Mouse (Mus musculus): Measurements from ENCODE around the gene Osbpl2. TPM values are rescaled to one million over a fixed set of nuclear protein-coding genes. Genes with fewer than 3 reads are reported as not detected.
"Not testable (repeated sequence)": the region's sequence is repeated elsewhere in the genome, so short reads cannot be mapped to it uniquely, and the experiment has no call there.

Osbpl2 gene
- total RNA-seq, 4 experiments from 2014 or later = 56.0 to 59.0 (median 58.3) TPM

DNA sequence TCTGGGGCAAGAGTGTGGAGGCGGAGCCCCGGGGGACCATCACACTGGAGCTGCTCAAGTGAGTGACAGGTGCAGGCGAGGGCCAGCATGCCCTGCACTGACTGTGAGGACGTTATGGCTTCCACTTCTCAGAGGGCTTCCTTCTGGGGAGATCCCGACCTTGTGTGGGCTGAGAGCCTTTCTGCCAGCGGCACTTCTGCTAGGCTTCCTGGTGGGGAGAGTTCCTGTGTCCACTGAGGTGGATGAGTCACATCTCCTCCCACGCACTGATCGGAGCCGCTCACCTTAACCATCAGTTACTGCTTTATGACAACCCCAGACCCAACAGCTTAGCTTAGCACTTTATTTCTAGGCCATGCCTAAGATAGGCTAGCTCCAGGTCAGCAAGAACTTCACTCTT is 29.4 kb downstream of the Osbpl2 start:
- DNase-seq (ENCODE audit: low spot score in 2 of 2) = no peak

GRCm38 (mm10) chr2:180154796-180155195 is 35.7 kb downstream of the Osbpl2 start:
- peak in 1 of 2 experiments; percentile 81 for DNase-seq (ENCODE audit: low spot score in 2 of 2)

GRCm38 (mm10) chr2:180158627-180159026 is 39.5 kb downstream of the Osbpl2 start:
- DNase-seq (ENCODE audit: low spot score in 2 of 2) = no peak

DNA sequence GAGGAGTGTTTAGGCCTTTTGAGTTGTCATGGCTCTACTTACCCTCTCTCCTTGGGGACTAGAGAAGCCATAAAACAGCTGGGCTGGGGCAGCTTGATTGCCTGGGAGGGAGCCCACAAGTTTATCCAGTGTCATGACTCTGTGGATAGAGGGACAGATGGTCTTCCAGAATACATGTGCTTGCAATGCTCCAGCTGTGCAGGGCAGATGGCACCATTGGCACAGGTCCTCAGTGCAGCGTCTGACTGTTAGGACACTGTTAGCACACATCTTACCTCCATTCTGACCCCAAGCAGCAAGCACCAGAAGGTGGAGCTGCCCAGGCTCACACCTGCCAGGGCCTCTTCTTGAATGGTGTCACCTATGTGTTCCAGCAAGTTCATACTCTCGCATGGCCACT is 46.7 kb downstream of the Osbpl2 start:
- no peak for DNase-seq (ENCODE audit: low spot score in 2 of 2)

- DNase-seq (ENCODE audit: low spot score in 2 of 2) = no peak
These were observed 47.8 kb downstream of the Osbpl2 start for GRCm38 (mm10) chr2:180166869-180167268.

- no peak for DNase-seq (ENCODE audit: low spot score in 2 of 2)
These were observed 51.2 kb downstream of the Osbpl2 start for GRCm38 (mm10) chr2:180170151-180170805.

GRCm38 (mm10) chr2:180170806-180171521 is 51.9 kb downstream of the Osbpl2 start, which contains the start of gene Adrm1:
Adrm1 (plus strand) TSS chr2:180171485.
- DNase-seq (ENCODE audit: low spot score in 2 of 2) = peak; percentile 97

GRCm38 (mm10) chr2:180171522-180172070 is 52.5 kb downstream of the Osbpl2 start:
- DNase-seq (ENCODE audit: low spot score in 2 of 2) = peak in 1 of 2 experiments; percentile 36

DNA sequence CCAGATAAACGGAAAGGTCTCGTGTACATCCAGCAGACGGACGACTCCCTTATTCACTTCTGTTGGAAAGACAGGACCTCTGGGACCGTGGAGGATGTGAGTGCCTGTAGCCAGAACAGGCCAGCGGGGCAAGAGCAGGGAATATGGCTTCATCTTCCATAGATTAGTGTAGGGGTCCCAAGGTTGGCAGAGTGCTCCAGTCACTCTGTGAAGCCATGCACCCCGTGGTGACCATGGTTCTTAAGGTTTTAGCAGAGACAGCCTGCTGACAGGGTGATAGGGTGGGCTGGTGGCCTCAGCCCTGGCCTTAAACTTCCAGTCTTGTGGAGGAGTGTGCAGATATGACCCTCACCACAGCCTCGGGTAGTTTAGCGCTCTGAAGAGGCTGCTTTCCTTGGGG is 53.0 kb downstream of the Osbpl2 start:
- DNase-seq (ENCODE audit: low spot score in 2 of 2) = no peak

DNA sequence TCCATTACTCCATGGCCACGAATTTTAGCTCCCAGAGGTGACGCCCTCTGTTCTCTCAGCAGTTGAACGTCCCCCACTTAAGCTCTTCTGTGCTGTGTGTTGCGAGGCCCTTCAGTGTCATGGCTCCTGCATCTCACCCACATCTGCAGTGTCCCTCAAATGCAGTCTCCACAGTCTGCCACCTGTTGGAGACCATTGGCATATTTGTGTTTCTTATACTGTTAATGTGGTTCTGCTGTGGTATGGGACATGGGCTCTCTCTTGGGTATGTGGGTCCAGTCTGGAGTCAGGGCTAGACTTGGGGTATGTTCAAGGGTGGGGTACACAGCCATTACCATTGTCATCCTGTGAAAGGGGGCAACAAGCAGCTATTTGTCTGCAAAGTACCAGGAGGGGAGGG is 54.1 kb downstream of the Osbpl2 start:
- no peak for DNase-seq (ENCODE audit: low spot score in 2 of 2)

DNA sequence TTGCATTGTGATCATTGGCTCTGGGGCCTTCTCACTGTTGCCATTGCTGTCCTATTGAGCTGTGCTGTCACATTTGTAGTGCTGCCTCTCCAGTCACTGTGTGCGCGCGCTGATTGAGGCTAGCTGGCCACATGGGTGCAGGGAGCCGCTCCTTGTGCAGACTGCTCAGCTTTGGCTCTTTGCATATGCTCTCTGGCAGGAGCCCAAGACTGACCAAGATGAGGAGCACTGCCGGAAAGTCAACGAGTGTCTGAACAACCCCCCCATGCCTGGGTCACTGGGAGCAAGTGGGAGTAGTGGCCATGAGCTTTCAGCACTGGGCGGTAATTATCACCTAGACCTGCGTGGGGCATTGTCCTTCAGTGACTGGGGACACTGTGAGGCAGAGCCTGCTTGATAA is 54.6 kb downstream of the Osbpl2 start:
- DNase-seq (ENCODE audit: low spot score in 2 of 2) = not testable (repeated sequence)

DNA sequence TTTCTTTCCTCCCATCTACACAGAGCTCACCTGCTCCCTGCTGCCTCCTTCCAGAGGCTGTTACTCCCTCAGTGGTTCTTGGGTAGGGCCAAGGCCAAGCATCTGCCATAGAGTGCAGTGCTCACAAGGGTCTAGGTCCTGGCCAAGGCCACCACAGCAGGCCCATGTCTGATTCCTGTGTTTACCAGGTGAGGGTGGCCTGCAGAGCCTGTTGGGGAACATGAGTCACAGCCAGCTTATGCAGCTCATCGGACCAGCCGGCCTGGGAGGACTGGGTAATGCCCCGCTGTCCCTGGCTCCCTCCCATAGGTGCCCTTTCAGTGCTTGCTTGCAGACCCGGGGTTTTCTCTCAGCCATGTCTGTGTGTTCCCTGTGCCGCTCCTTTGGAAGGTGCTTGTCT is 55.0 kb downstream of the Osbpl2 start:
- no peak for DNase-seq (ENCODE audit: low spot score in 2 of 2)

- DNase-seq (ENCODE audit: low spot score in 2 of 2) = no peak
These were observed 56.6 kb downstream of the Osbpl2 start for GRCm38 (mm10) chr2:180175725-180176124.

- no peak for DNase-seq (ENCODE audit: low spot score in 2 of 2)
These were observed 62.4 kb downstream of the Osbpl2 start for GRCm38 (mm10) chr2:180181542-180181941.

DNA sequence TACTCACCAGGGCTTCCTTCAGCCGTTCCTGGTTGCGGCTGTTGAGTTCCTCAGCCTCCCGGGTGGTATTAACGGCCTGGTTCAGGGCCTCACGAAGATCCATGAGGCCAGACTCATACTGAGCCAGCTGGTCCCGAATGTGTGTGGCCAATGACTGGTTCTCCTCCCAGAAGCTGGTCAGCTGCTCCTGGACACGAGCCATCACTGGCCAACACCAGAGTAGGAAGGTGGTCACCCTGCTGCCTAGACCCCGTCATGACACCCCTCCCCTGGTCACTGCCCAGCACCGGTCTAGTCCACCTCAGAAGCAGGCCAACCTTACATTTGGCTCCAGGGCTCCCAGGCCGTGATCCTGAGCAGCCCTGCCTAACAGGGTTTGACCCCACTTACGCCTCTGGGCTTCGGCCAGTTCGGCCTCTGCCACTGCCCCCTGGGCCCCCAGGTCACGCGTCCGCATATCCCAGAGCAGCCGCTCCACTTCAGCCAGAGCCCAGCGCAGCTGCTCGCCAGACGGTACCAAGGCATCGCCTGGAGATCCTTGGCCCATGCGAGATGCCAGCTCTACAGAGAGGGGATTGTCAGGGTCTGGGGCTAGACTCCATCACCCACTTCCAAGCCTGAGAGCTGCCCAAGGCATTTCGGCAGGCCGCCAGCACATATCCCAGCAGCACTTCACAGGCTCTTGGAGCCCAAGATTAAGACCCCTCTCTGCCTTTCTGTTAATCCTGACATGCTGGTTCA is 65.1 kb downstream of the Osbpl2 start:
- DNase-seq (ENCODE audit: low spot score in 2 of 2) = no peak

DNA sequence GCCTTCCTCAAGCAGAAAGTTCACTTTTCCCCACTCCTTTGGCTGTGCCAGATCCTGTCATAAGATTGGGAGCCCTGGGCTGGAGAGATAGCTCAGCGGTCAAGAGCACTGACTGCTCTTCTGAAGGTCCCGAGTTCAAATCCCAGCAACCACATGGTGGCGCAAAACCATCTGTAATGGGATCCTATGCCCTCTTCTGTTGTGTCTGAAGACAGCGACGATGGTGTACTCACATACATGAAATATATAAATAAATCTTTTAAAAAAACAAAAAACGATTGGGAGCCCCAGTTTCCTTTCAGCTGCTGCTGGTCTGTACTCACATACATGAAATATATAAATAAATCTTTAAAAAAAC is 65.6 kb downstream of the Osbpl2 start:
- no peak for DNase-seq (ENCODE audit: low spot score in 2 of 2)

DNA sequence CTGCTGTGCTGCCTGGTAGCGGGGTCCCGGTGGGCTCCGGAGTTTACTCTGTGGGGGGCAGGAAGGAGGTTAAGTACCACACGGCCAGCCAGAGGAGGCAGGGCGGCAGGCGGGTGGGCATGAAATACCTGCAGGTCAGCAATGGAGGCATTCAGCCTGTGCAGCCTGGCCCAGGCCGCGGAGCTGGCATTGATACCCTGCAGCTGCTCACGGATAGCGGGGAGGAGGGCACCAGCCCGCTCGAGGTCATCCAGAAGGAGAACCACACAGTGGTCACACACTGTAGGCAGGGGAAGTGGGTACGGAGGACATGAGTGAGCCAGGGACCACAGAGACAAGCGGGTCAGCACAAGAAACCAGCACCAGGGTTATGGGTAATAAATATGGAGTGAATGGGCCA is 66.6 kb downstream of the Osbpl2 start:
- DNase-seq (ENCODE audit: low spot score in 2 of 2) = no peak

DNA sequence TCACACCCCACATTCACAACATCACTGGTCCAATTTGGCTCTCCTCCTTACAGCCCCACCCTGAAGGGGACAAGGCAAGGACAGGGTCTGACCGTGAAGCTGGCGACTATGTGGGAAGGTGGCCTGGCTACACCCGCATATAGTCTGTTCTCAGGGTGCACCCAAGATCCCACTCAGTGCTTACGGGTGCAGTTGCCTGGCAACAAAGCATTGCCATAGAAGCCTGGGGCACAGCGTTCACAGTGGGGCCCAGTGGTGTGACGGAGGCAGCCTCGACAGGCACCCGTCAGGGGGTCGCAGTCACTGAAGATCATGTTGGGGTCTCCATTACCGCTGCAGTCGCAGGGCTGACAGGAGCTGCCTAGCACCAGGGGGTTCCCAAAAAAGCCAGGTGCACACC is 68.3 kb downstream of the Osbpl2 start:
- DNase-seq (ENCODE audit: low spot score in 2 of 2) = no peak

GRCm38 (mm10) chr2:180196610-180197322 is 77.7 kb downstream of the Osbpl2 start:
- DNase-seq (ENCODE audit: low spot score in 2 of 2) = no peak

GRCm38 (mm10) chr2:180197323-180198037 is 78.4 kb downstream of the Osbpl2 start:
- no peak for DNase-seq (ENCODE audit: low spot score in 2 of 2)

DNA sequence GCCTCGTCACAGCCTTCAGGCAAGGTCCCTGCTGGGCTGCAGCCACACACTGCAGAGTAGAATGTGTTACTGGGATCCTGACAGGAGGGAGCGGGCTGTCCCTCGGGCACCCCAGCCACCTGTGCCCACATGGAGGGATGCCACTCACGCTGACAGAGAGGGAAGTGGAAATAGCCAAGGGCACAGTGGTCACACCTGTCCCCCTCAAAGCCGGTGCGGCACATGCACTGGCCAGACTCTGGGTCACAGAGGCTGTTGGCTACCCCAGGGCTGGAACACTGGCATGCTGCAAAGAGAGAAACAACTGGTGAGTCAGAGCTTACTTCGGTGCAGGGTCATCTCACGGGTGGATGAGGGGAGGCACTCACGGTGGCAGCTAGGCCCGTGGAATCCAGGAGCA is 79.7 kb downstream of the Osbpl2 start:
- no peak for DNase-seq (ENCODE audit: low spot score in 2 of 2)

Data from left cerebral cortex, adult 8-10 months (tissue).